Mouse (Mus musculus): Measurements from ENCODE around the gene Thyn1. TPM values are rescaled to one million over a fixed set of nuclear protein-coding genes. Genes with fewer than 3 reads are reported as not detected.

Thyn1 gene
- 128 and 136 TPM in 2 replicates for polyA plus RNA-seq (2016; fragmentation: Nextera tagmentation; extraction: Ambion mirVana)

- Histone ChIP-seq H3K9me3 (no peaks in the 10 kb centered on the region), H3K27ac (no peak within 1 kb of the TSS), H3K4me1 (peaks cover 20% of the 10 kb centered on the region), H3K4me3 (peak within 1 kb of the TSS; percentile 58), H3K4me2 (replicated peaks) (peak within 1 kb of the TSS; percentile 79), H3K9ac (peak within 1 kb of the TSS; percentile 69), H3K36me3 (peaks cover 12% of the 10 kb centered on the region), H3K27me3 (replicated peaks) (no peaks in the 10 kb centered on the region)
- 2% methylated on average over 35 of the region's 35 CpGs for WGBS
- peak; percentile 100 for ATAC-seq (ENCODE audit: low FRiP score, low read depth)
Observed at GRCm38 (mm10) chr9:26999461-27000395, at the start of gene Thyn1, which contains the start of gene Acad8. TSS of gene Thyn1 (plus strand) at chr9:26999710. TSS of gene Acad8 (minus strand) at chr9:26999566.

- WGBS = 91% methylated on average over 9 of the region's 9 CpGs
Observed at GRCm38 (mm10) chr9:26977754-26978153, 21.8 kb upstream of the Thyn1 start.

GRCm38 (mm10) chr9:26978776-26979175 is 20.7 kb upstream of the Thyn1 start:
- no peaks in the 10 kb centered on the region for H3K9me3 ChIP-seq
- no peak overlapping the region for H3K4me2 ChIP-seq (replicated peaks)
- H3K27me3 ChIP-seq (replicated peaks) = no peaks in the 10 kb centered on the region
- H3K4me1 ChIP-seq = no peaks in the 10 kb centered on the region
- no peak overlapping the region for H3K27ac ChIP-seq
- ATAC-seq (ENCODE audit: low FRiP score, low read depth) = no peak
- peaks cover 49% of the 10 kb centered on the region for H3K36me3 ChIP-seq
- 95% methylated on average over 3 of the region's 3 CpGs for WGBS
- no peak overlapping the region for H3K9ac ChIP-seq
- no peak overlapping the region for H3K4me3 ChIP-seq

More at GRCm38 (mm10) chr9:26977754-26978153, 21.8 kb upstream of the Thyn1 start:
- no peak overlapping the region for H3K9ac ChIP-seq
- H3K27me3 ChIP-seq (replicated peaks) = no peaks in the 10 kb centered on the region
- H3K9me3 ChIP-seq = no peaks in the 10 kb centered on the region
- H3K4me2 ChIP-seq (replicated peaks) = no peak overlapping the region
- no peak for ATAC-seq (ENCODE audit: low FRiP score, low read depth)
- no peaks in the 10 kb centered on the region for H3K4me1 ChIP-seq
- H3K27ac ChIP-seq = no peak overlapping the region
- no peak overlapping the region for H3K4me3 ChIP-seq
- peaks cover 48% of the 10 kb centered on the region for H3K36me3 ChIP-seq

GRCm38 (mm10) chr9:26985090-26985613 is 14.4 kb upstream of the Thyn1 start:
- H3K27me3 ChIP-seq (replicated peaks) = no peaks in the 10 kb centered on the region
- H3K27ac ChIP-seq = no peak overlapping the region
- H3K4me1 ChIP-seq = no peaks in the 10 kb centered on the region
- peaks cover 43% of the 10 kb centered on the region for H3K36me3 ChIP-seq
- WGBS = 92% methylated on average over 2 of the region's 2 CpGs
- ATAC-seq (ENCODE audit: low FRiP score, low read depth) = no peak
- no peak overlapping the region for H3K4me3 ChIP-seq
- H3K9ac ChIP-seq = no peak overlapping the region
- no peak overlapping the region for H3K4me2 ChIP-seq (replicated peaks)
- no peaks in the 10 kb centered on the region for H3K9me3 ChIP-seq

- WGBS = 93% methylated on average over 6 of the region's 6 CpGs
- Histone ChIP-seq H3K9me3 (no peaks in the 10 kb centered on the region), H3K9ac (no peak overlapping the region), H3K36me3 (peaks cover 49% of the 10 kb centered on the region), H3K27me3 (replicated peaks) (no peaks in the 10 kb centered on the region), H3K4me2 (replicated peaks) (no peak overlapping the region), H3K27ac (no peak overlapping the region), H3K4me3 (no peak overlapping the region), H3K4me1 (no peaks in the 10 kb centered on the region)
- ATAC-seq (ENCODE audit: low FRiP score, low read depth) = no peak
Observed at GRCm38 (mm10) chr9:26985668-26986277, 13.7 kb upstream of the Thyn1 start.

- Histone ChIP-seq H3K27ac (no peak overlapping the region), H3K9me3 (no peaks in the 10 kb centered on the region), H3K4me1 (no peaks in the 10 kb centered on the region), H3K36me3 (peaks cover 48% of the 10 kb centered on the region), H3K27me3 (replicated peaks) (no peaks in the 10 kb centered on the region), H3K4me3 (no peak overlapping the region), H3K9ac (no peak overlapping the region), H3K4me2 (replicated peaks) (no peak overlapping the region)
- no peak for ATAC-seq (ENCODE audit: low FRiP score, low read depth)
- 93% methylated on average over 4 of the region's 4 CpGs for WGBS
Observed at GRCm38 (mm10) chr9:26990181-26990580, 9.3 kb upstream of the Thyn1 start.

GRCm38 (mm10) chr9:26993118-26993517 is 6.4 kb upstream of the Thyn1 start:
- no peak overlapping the region for H3K4me2 ChIP-seq (replicated peaks)
- peaks cover 2% of the 10 kb centered on the region; the same call in 1 of the 2 replicates for H3K4me1 ChIP-seq
- H3K27me3 ChIP-seq (replicated peaks) = no peaks in the 10 kb centered on the region
- no peak overlapping the region for H3K4me3 ChIP-seq
- no peaks in the 10 kb centered on the region for H3K9me3 ChIP-seq
- H3K27ac ChIP-seq = no peak overlapping the region
- WGBS = 97% methylated on average over 10 of the region's 10 CpGs
- H3K9ac ChIP-seq = no peak overlapping the region
- peaks cover 36% of the 10 kb centered on the region for H3K36me3 ChIP-seq
- ATAC-seq (ENCODE audit: low FRiP score, low read depth) = no peak

GRCm38 (mm10) chr9:26993900-26994299 is 5.6 kb upstream of the Thyn1 start:
- Histone ChIP-seq H3K4me3 (no peak overlapping the region), H3K4me1 (peaks cover 4% of the 10 kb centered on the region; the same call in 1 of the 2 replicates), H3K27me3 (replicated peaks) (no peaks in the 10 kb centered on the region), H3K4me2 (replicated peaks) (no peak overlapping the region), H3K36me3 (peaks cover 30% of the 10 kb centered on the region), H3K27ac (no peak overlapping the region), H3K9me3 (no peaks in the 10 kb centered on the region), H3K9ac (no peak overlapping the region)
- ATAC-seq (ENCODE audit: low FRiP score, low read depth) = no peak
- WGBS = 74% methylated on average over 3 of the region's 3 CpGs

GRCm38 (mm10) chr9:26997062-26997461 is 2.4 kb upstream of the Thyn1 start:
- Histone ChIP-seq H3K9me3 (no peaks in the 10 kb centered on the region), H3K4me3 (no peak overlapping the region), H3K27me3 (replicated peaks) (no peaks in the 10 kb centered on the region), H3K9ac (no peak overlapping the region), H3K36me3 (no peaks in the 10 kb centered on the region), H3K4me1 (peaks cover 20% of the 10 kb centered on the region), H3K4me2 (replicated peaks) (no peak overlapping the region), H3K27ac (no peak overlapping the region)
- 88% methylated on average over 3 of the region's 3 CpGs for WGBS
- no peak for ATAC-seq (ENCODE audit: low FRiP score, low read depth)

GRCm38 (mm10) chr9:26997501-26997900 is 2.0 kb upstream of the Thyn1 start:
- ATAC-seq (ENCODE audit: low FRiP score, low read depth) = no peak
- 93% methylated on average over 2 of the region's 2 CpGs for WGBS

GRCm38 (mm10) chr9:26998669-26999460 is 645 bp upstream of the Thyn1 start:
- H3K9ac ChIP-seq = peak overlapping the region; percentile 69
- no peaks in the 10 kb centered on the region for H3K9me3 ChIP-seq
- H3K4me1 ChIP-seq = peaks cover 20% of the 10 kb centered on the region
- whole genome bisulfite sequencing = 5% methylated on average over 29 of the region's 29 CpGs
- H3K36me3 ChIP-seq = peaks cover 4% of the 10 kb centered on the region; the same call in 1 of the 2 replicates
- peak overlapping the region; percentile 58 for H3K4me3 ChIP-seq
- H3K4me2 ChIP-seq (replicated peaks) = peak overlapping the region; percentile 79
- peak; percentile 69 for ATAC-seq (ENCODE audit: low FRiP score, low read depth)
- no peaks in the 10 kb centered on the region for H3K27me3 ChIP-seq (replicated peaks)
- no peak overlapping the region for H3K27ac ChIP-seq

More at GRCm38 (mm10) chr9:26997501-26997900, 2.0 kb upstream of the Thyn1 start:
- Histone ChIP-seq H3K4me1 (peaks cover 20% of the 10 kb centered on the region), H3K27me3 (replicated peaks) (no peaks in the 10 kb centered on the region), H3K4me3 (no peak overlapping the region), H3K36me3 (no peaks in the 10 kb centered on the region), H3K9me3 (no peaks in the 10 kb centered on the region), H3K4me2 (replicated peaks) (no peak overlapping the region), H3K27ac (no peak overlapping the region), H3K9ac (no peak overlapping the region)
